Mouse (Mus musculus): ENCODE results near the gene Creg2. TPM values are rescaled to one million over a fixed set of nuclear protein-coding genes. Genes with fewer than 3 reads are reported as not detected.
"Not testable (repeated sequence)": the region's sequence is repeated elsewhere in the genome, so short reads cannot be mapped to it uniquely, and the experiment has no call there.

Creg2 gene
- polyA plus RNA-seq, 1 experiment from 2014 or later, result 6.8 TPM

DNA sequence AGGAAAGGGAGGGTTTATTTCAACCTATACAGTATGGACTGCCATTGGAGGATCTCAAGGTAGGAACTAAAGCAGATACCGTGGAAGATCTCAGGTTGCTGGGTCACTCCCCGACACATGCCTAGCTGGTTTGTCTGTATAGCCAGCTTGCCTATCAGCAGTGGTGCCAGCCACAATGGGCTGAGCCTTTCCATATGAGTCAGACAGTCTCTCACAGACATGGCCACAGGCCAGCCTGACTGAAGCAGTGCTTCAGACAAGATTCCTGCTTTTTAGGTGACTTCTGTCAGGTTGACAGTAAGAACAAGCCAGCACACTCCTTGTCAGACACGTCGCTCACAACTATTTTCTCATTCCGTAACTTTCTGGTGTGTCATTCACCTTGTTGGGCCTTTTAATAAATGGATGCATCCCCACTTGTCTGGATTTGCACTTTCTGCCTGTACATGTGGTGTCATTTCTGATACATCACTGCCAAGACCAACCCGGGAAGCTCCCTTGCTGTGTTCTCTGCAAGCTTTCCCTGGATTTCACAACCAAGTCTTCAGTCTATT is 5.8 kb upstream of the Creg2 start:
- no peak overlapping the region for H3K27ac ChIP-seq
- H3K4me2 ChIP-seq (replicated peaks), result no peak overlapping the region
- WGBS, result 89% methylated on average over 6 of the region's 6 CpGs
- H3K9ac ChIP-seq, result no peak overlapping the region
- no peaks in the 10 kb centered on the region for H3K36me3 ChIP-seq (replicated peaks; ENCODE audit: control insufficient read depth, insufficient read depth)
- DNase-seq (ENCODE audit: low spot score) (no peak), ATAC-seq (ENCODE audit: low FRiP score) (no peak)
- no peaks in the 10 kb centered on the region for H3K4me1 ChIP-seq (replicated peaks; ENCODE audit: control insufficient read depth, insufficient read depth, low read length)
- H3K27me3 ChIP-seq (ENCODE audit: control insufficient read depth, insufficient read depth, low read length), result peaks cover 4% of the 10 kb centered on the region; the same call in 1 of the 2 replicates
- H3K9me3 ChIP-seq (ENCODE audit: control insufficient read depth, low read length), result no peaks in the 10 kb centered on the region
- no peak overlapping the region for H3K4me3 ChIP-seq (replicated peaks; ENCODE audit: low read length)

DNA sequence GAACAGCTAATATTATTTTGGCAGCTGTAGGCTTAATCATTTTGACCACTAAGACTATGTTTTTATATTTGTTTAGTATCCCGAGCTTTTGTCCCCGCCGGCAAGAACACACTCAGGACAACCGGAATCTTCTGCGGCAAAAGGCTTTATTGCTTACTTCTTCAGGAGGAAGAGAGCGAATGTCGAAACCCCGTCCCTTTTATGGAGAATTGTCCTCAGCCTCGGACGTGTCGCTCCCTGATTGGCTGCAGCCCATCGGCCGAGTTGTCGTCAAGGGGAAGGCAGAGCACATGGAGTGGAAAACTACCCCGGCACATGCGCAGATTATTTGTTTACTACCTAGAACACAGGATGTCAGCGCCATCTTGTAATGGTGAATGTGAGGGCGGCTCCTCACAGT is 3.6 kb upstream of the Creg2 start:
- not testable (repeated sequence) for H3K4me3 ChIP-seq (replicated peaks; ENCODE audit: low read length); H3K27ac ChIP-seq; H3K27me3 ChIP-seq (ENCODE audit: control insufficient read depth, insufficient read depth, low read length); H3K4me2 ChIP-seq (replicated peaks); H3K9me3 ChIP-seq (ENCODE audit: control insufficient read depth, low read length); H3K36me3 ChIP-seq (replicated peaks; ENCODE audit: control insufficient read depth, insufficient read depth); H3K4me1 ChIP-seq (replicated peaks; ENCODE audit: control insufficient read depth, insufficient read depth, low read length); H3K9ac ChIP-seq; DNase-seq (ENCODE audit: low spot score); ATAC-seq (ENCODE audit: low FRiP score)
- WGBS, result 90% methylated on average over 18 of the region's 18 CpGs

DNA sequence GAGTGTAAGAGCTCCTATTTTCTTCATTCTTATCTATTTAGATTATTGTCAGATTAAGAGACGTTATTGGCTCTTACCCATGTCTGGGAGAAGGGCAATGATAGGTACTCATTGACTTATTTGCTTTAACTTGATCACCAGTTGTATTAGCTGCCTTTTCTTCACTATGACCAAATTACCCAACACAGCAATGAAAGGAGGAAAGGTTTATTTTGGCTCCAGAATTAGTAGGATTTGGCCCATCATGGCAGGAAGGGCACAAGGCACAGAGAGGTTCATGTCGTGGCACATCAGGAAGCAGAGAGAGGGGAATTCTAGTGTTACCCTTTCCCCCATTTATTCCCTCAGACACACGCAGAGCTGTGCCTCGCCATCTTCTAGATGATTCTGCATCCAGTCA is 1.8 kb upstream of the Creg2 start:
- Histone ChIP-seq H3K27ac (no peak overlapping the region), H3K4me3 (replicated peaks; ENCODE audit: low read length) (no peak overlapping the region), H3K9me3 (ENCODE audit: control insufficient read depth, low read length) (no peaks in the 10 kb centered on the region), H3K27me3 (ENCODE audit: control insufficient read depth, insufficient read depth, low read length) (peaks cover 9% of the 10 kb centered on the region; the same call in 1 of the 2 replicates), H3K4me2 (replicated peaks) (no peak overlapping the region), H3K4me1 (replicated peaks; ENCODE audit: control insufficient read depth, insufficient read depth, low read length) (0 out of 2 replicates have a peak, but pooled peaks cover 9% of the 10 kb centered on the region), H3K36me3 (replicated peaks; ENCODE audit: control insufficient read depth, insufficient read depth) (no peaks in the 10 kb centered on the region), H3K9ac (no peak overlapping the region)
- DNase-seq (ENCODE audit: low spot score) (no peak), ATAC-seq (ENCODE audit: low FRiP score) (no peak)
- WGBS, result 90% methylated on average over 4 of the region's 4 CpGs

DNA sequence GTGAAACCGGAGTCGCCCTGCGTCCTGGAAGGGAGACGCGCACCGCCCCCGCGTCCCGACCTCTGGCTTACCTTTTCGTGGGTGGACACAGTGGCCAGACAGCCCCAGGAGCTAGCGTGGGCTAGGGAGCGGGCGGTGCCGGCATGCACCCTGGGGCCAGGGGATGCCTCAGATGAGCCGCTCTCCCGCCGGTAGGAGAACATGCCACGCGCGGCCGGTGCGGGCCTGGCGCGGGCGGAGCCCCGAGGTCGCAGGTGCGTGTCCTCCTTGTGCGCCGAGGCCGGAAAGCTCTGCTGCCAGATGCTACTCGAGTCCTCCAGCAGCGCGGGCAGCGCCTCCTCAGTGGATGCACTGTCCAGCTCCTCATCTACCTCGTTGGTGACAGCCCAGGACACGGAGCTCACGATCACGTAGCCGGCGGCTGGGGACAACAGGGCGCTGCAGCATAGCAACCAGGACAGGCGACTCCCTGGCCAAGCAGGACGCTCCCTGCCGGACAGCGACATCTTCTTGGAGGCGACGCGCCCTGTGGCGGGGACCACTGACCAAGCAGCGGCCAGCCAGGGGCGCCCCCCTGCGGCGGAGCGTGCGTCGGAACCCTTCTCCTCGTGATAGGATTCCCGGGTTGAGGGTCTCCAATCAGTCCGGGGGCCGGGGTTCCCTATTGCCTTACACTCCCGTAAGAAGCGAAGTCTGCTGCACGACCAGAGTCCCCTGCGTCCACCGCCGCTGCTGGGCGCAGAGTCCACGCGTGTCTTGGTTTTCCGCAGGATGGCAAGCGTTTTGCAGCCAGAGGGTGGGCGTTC is 636 bp downstream of the Creg2 start:
- Histone ChIP-seq H3K27me3 (ENCODE audit: control insufficient read depth, insufficient read depth, low read length) (peaks cover 9% of the 10 kb centered on the region; the same call in 1 of the 2 replicates), H3K9ac (peak overlapping the region; percentile 60), H3K27ac (peak overlapping the region; percentile 68), H3K4me2 (replicated peaks) (peak overlapping the region; percentile 87), H3K36me3 (replicated peaks; ENCODE audit: control insufficient read depth, insufficient read depth) (no peaks in the 10 kb centered on the region), H3K9me3 (ENCODE audit: control insufficient read depth, low read length) (no peaks in the 10 kb centered on the region), H3K4me3 (replicated peaks; ENCODE audit: low read length) (peak overlapping the region; percentile 50), H3K4me1 (replicated peaks; ENCODE audit: control insufficient read depth, insufficient read depth, low read length) (peaks cover 18% of the 10 kb centered on the region; the same call in 1 of the 2 replicates)
- WGBS, result 2% methylated on average over 70 of the region's 73 CpGs
- peak; percentile 81 for ATAC-seq (ENCODE audit: low FRiP score)
- DNase-seq (ENCODE audit: low spot score), result peak; percentile 75

DNA sequence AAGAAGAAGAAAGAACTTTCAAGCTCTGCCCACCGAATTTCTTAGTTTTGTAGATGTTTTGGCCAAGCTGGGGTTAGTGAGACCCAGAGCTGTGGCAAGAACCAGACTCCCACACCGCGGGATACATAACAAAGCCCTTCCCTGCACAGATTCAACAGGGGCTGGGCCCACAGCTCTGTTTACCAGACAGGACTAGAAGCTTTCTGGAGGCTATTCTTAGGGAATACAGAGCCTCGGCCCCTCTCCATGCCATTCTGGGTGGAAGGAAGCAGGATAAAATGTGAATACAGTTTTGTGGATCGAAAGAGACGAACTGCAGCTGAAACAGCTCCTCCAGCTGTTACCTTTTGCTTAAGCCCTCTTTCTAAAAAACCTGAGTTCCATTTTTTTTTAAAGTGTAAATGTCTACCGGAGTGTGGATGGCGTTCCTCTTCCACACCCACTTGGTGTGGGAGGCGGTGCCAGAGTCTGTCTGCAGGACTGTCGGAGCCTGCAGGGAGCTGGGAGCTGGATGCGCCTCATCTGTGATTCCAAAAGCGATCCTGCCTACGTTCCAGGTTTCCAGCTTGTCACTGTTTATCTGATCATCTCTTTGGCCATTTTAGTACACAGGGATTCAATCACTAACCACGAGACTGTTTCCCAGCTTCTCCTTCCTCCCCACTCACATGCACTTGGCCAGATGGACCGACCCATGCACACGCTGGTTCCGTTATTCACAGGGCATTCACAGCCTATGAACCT is 1.4 kb downstream of the Creg2 start:
- peak; percentile 24; the same call in 1 of the 2 replicates for ATAC-seq (ENCODE audit: low FRiP score)
- no peaks in the 10 kb centered on the region for H3K9me3 ChIP-seq (ENCODE audit: control insufficient read depth, low read length)
- 16% methylated on average over 17 of the region's 17 CpGs for WGBS
- peaks cover 9% of the 10 kb centered on the region; the same call in 1 of the 2 replicates for H3K27me3 ChIP-seq (ENCODE audit: control insufficient read depth, insufficient read depth, low read length)
- peak overlapping the region; percentile 68; the same call in 1 of the 2 replicates for H3K27ac ChIP-seq
- peak overlapping the region; percentile 50 for H3K4me3 ChIP-seq (replicated peaks; ENCODE audit: low read length)
- H3K36me3 ChIP-seq (replicated peaks; ENCODE audit: control insufficient read depth, insufficient read depth), result no peaks in the 10 kb centered on the region
- H3K9ac ChIP-seq, result peak overlapping the region; percentile 60
- no peak for DNase-seq (ENCODE audit: low spot score)
- H3K4me1 ChIP-seq (replicated peaks; ENCODE audit: control insufficient read depth, insufficient read depth, low read length), result peaks cover 18% of the 10 kb centered on the region; the same call in 1 of the 2 replicates
- H3K4me2 ChIP-seq (replicated peaks), result peak overlapping the region; percentile 87

DNA sequence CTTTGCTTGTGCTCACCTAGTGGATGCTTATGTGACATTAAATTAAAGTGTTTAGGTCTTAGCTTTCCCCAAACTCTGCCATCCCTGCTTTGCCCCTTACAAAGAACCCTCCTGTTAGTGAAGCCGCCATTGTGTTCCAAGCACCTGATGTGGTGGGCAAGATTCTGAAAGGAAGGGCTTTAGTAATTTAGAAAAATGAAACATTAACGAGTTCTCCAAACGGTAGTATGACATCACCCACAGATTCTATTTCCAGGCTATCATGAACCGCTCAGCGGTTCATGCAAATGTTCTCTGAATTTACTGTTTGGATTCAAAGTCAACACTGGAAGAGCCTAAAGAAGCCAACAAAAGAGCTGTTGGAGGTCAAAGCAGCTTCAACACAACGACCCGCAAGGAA is 2.7 kb downstream of the Creg2 start:
- Histone ChIP-seq H3K4me3 (replicated peaks; ENCODE audit: low read length) (no peak overlapping the region), H3K4me2 (replicated peaks) (peak overlapping the region; percentile 87; the same call in 1 of the 2 replicates), H3K27me3 (ENCODE audit: control insufficient read depth, insufficient read depth, low read length) (peaks cover 9% of the 10 kb centered on the region; the same call in 1 of the 2 replicates), H3K27ac (no peak overlapping the region), H3K4me1 (replicated peaks; ENCODE audit: control insufficient read depth, insufficient read depth, low read length) (peaks cover 18% of the 10 kb centered on the region; the same call in 1 of the 2 replicates), H3K36me3 (replicated peaks; ENCODE audit: control insufficient read depth, insufficient read depth) (no peaks in the 10 kb centered on the region), H3K9ac (no peak overlapping the region), H3K9me3 (ENCODE audit: control insufficient read depth, low read length) (no peaks in the 10 kb centered on the region)
- DNase-seq (ENCODE audit: low spot score) (no peak), ATAC-seq (ENCODE audit: low FRiP score) (no peak)
- WGBS, result 89% methylated on average over 7 of the region's 7 CpGs

DNA sequence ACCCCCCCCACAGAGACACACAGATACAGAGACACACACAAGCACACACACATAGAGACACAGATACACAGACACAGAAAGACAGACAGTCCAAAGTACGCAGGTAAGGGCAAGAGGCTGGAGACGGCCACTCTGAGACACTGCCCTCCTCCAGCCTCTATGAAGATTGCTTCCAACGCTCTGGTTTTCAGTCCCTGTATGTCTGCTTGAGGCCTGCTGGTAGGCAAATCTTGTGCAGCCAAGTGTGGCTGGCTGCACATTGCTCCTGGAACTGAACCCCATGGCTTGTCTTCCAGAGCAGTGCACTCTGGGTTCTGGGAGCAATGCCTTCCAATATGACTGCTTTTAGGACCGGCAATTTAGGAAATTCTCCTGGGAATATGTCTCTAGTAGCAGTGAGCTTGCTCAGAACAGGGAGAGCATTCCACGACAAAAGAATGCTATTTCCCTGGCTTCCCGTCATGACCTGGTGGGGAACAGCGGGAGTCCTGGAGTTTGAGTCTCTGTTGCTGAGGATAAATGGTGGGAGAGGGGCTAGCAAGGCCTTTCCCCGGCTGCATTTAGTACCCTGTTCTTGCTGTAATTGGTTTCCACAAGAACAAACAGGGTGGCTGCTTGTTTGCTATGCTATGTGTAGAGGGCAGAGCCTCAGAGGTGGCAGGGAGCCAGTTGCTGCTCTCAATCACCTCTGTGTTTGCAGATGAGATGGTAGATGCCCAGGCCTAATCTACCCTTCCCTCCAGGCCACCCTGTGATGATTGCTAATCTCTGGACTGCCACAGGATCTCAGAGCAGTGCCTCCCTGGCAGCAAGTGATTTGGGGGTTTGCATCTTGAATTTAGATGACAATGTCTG is 5.1 kb downstream of the Creg2 start:
- DNase-seq (ENCODE audit: low spot score), result peak; percentile 56
- peak overlapping the region; percentile 28; the same call in 1 of the 2 replicates for H3K9ac ChIP-seq
- H3K27me3 ChIP-seq (ENCODE audit: control insufficient read depth, insufficient read depth, low read length), result no peaks in the 10 kb centered on the region
- H3K9me3 ChIP-seq (ENCODE audit: control insufficient read depth, low read length), result no peaks in the 10 kb centered on the region
- no peak overlapping the region for H3K4me2 ChIP-seq (replicated peaks)
- peak; percentile 37; the same call in 1 of the 2 replicates for ATAC-seq (ENCODE audit: low FRiP score)
- peak overlapping the region; percentile 56 for H3K27ac ChIP-seq
- 39% methylated on average over 8 of the region's 8 CpGs for WGBS
- H3K36me3 ChIP-seq (replicated peaks; ENCODE audit: control insufficient read depth, insufficient read depth), result no peaks in the 10 kb centered on the region
- peaks cover 14% of the 10 kb centered on the region; the same call in 1 of the 2 replicates for H3K4me1 ChIP-seq (replicated peaks; ENCODE audit: control insufficient read depth, insufficient read depth, low read length)
- no peak overlapping the region for H3K4me3 ChIP-seq (replicated peaks; ENCODE audit: low read length)

DNA sequence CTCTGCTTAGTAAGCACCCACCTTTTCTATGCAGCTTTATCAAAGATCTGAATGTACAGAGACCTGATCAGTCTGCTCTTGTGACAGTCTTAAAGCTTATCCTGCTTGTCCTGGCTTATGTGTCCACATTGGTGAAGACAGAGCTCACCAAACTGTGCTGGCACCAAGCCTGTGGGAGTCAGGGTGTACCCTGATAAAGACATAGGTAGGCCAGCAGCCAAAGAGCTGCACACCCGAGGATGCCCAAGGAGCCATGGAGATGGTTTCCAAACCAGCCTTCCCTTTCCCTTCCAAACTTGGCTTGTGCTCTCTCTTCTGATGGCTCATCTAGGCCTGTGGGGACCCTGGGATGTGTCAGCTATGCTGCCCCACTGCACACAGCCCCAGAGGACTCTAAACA is 6.9 kb downstream of the Creg2 start:
- H3K36me3 ChIP-seq (replicated peaks; ENCODE audit: control insufficient read depth, insufficient read depth), result no peaks in the 10 kb centered on the region
- no peak for ATAC-seq (ENCODE audit: low FRiP score)
- H3K27me3 ChIP-seq (ENCODE audit: control insufficient read depth, insufficient read depth, low read length), result no peaks in the 10 kb centered on the region
- WGBS, result 75% methylated on average over 1 of the region's 1 CpGs
- no peak overlapping the region for H3K4me3 ChIP-seq (replicated peaks; ENCODE audit: low read length)
- no peak for DNase-seq (ENCODE audit: low spot score)
- no peak overlapping the region for H3K4me2 ChIP-seq (replicated peaks)
- H3K9ac ChIP-seq, result no peak overlapping the region
- no peaks in the 10 kb centered on the region for H3K9me3 ChIP-seq (ENCODE audit: control insufficient read depth, low read length)
- peaks cover 9% of the 10 kb centered on the region; the same call in 1 of the 2 replicates for H3K4me1 ChIP-seq (replicated peaks; ENCODE audit: control insufficient read depth, insufficient read depth, low read length)
- H3K27ac ChIP-seq, result no peak overlapping the region

Data from hindbrain, embryonic 14.5 days (tissue).